In genomic region chr13:113409941-113410340, GRCm38 (mm10) we compare ENCODE assay signal across 7 mouse cellular contexts.
DNase-seq lines count a peak whose midpoint lies in the region; ATAC-seq lines count a peak whose summit lies in the region.

No protein-coding gene starts in this region.

- H3K36me3 ChIP-seq in neural tube, embryonic 15.5 days, result no peaks in the 10 kb centered on the region

- H3K27ac ChIP-seq in neural tube, embryonic 15.5 days (replicated peaks), result no peak overlapping the region

- no peaks in the 10 kb centered on the region for H3K9me3 ChIP-seq in neural tube, embryonic 15.5 days (replicated peaks)

- WGBS in neural tube, embryonic 15.5 days, result 36% methylated on average over 12 of the region's 12 CpGs

- no peak overlapping the region for H3K9ac ChIP-seq in neural tube, embryonic 15.5 days (replicated peaks)

- H3K4me1 ChIP-seq in neural tube, embryonic 15.5 days, result peaks cover 3% of the 10 kb centered on the region; the same call in 1 of the 2 replicates

- no peaks in the 10 kb centered on the region for H3K27me3 ChIP-seq in neural tube, embryonic 15.5 days (replicated peaks)

- H3K4me2 ChIP-seq in neural tube, embryonic 15.5 days, result peak overlapping the region; percentile 22; the same call in 1 of the 2 replicates

- ATAC-seq in cerebellum, adult (ENCODE audit: insufficient number of reproducible peaks, low FRiP score, low TSS enrichment), result peak; percentile 78
- ATAC-seq in neural tube, embryonic 15.5 days (ENCODE audit: low FRiP score), result 0 out of 2 replicates have a peak, but pooled peaks have one; percentile 55

- no peak overlapping the region for H3K4me3 ChIP-seq in neural tube, embryonic 15.5 days (replicated peaks)

- peak; percentile 76 for DNase-seq in cerebellum, adult 9-11 months
- peak; percentile 47 to 55 for DNase-seq in frontal cortex, postnatal 10 days (ENCODE audit: low spot score in 2 of 2)
- DNase-seq in layer of hippocampus, postnatal 36 days, result peak; percentile 63 to 64
- no peak for DNase-seq in adrenal gland, postnatal 25 days
- DNase-seq in spleen, adult 12 weeks (ENCODE audit: low spot score), result no peak

Comparison
In these comparisons a context has a peak if more than half of its experiments do, and no peak if none do; other contexts are left out.
1. DNase-seq: peak in cerebellum, adult 9-11 months (single experiment), frontal cortex, postnatal 10 days (2 of 2) and layer of hippocampus, postnatal 36 days (2 of 2); none in adrenal gland, postnatal 25 days (single experiment) and spleen, adult 12 weeks (single experiment).